Mouse (Mus musculus) ES-E14 (cell line): ENCODE results near the gene Kank1. TPM values are rescaled to one million over a fixed set of nuclear protein-coding genes. Genes with fewer than 3 reads are reported as not detected.
A peak's percentile ranks its signal among the peaks of the same experiment; 100 is the strongest.

Experiments
- DNase-seq: peaks from one replicate; pipeline ENCODE4 v3.0.0-alpha.2; 2013; ENCODE audit warnings: low read depth, low spot score
- H3K27ac ChIP-seq: 2 replicates; pipeline ENCODE4 v1.5.1; 2012; ENCODE audit warnings: low read depth, mild to moderate bottlenecking, low read length, moderate library complexity, mixed read lengths; ENCODE audit not compliant: poor library complexity, insufficient read depth, severe bottlenecking
- H3K36me3 ChIP-seq: 2 replicates; pipeline ENCODE4 v1.6.1; 2012; ENCODE audit warnings: mild to moderate bottlenecking, low read length, moderate library complexity, mixed read lengths; ENCODE audit not compliant: control insufficient read depth, poor library complexity, insufficient read depth, severe bottlenecking
- H3K4me1 ChIP-seq, 2 experiments: fragments of 150-350 bp in 1 of 2; sonication (generic) in 1 of 2; 2 replicates each; pipeline ENCODE4 v1.6.1; 2012; ENCODE audit warnings: low read length in 2 of 2, mild to moderate bottlenecking in 1 of 2, mixed read lengths in 1 of 2; ENCODE audit not compliant: control insufficient read depth in 2 of 2, insufficient read depth in 2 of 2, poor library complexity in 1 of 2
- H3K4me3 ChIP-seq, 2 experiments: fragments of 150-350 bp in 1 of 2; sonication (generic) in 1 of 2; 2 replicates each; pipeline ENCODE4 v1.5.1; 2012; ENCODE audit warnings: low read length in 2 of 2, low read depth in 1 of 2, mild to moderate bottlenecking in 1 of 2, mixed read lengths in 1 of 2; ENCODE audit not compliant: insufficient read depth in 1 of 2, poor library complexity in 1 of 2, severe bottlenecking in 1 of 2
- H3K9ac ChIP-seq: 2 replicates; pipeline ENCODE4 v1.6.1; 2012; ENCODE audit warnings: low read depth, mild to moderate bottlenecking, low read length, mixed read lengths; ENCODE audit not compliant: poor library complexity, insufficient read depth, severe bottlenecking
- H3K9me3 ChIP-seq: fragments of 150-350 bp; sonication (generic); 2 replicates; pipeline ENCODE4 v1.6.1; 2012; ENCODE audit warnings: low read depth, mild to moderate bottlenecking, low read length; ENCODE audit not compliant: control insufficient read depth, insufficient read depth
- CHD2 ChIP-seq: IDR thresholded peaks from 2 replicates; pipeline ENCODE4 v1.6.1; 2014; ENCODE audit warnings: mild to moderate bottlenecking, low read depth, low read length, inconsistent platforms
- HCFC1 ChIP-seq: IDR thresholded peaks from 2 replicates; pipeline ENCODE4 v1.6.1; 2012; ENCODE audit warnings: low read length, inconsistent platforms, borderline replicate concordance; ENCODE audit not compliant: insufficient read depth
- MAFK ChIP-seq: IDR thresholded peaks from 2 replicates; pipeline ENCODE4 v1.6.1; 2014; ENCODE audit warnings: mild to moderate bottlenecking, low read depth, low read length, inconsistent platforms; ENCODE audit not compliant: insufficient read depth
- ZC3H11A ChIP-seq: IDR thresholded peaks from 2 replicates; pipeline ENCODE4 v1.6.1; 2012; ENCODE audit warnings: low read depth, mild to moderate bottlenecking, inconsistent platforms, low read length, borderline replicate concordance
- ZNF384 ChIP-seq: IDR thresholded peaks from 2 replicates; pipeline ENCODE4 v1.6.1; 2012; ENCODE audit warnings: low read depth, low read length, inconsistent platforms
- in situ Hi-C, 2 experiments: fragments of 600-800 bp; cut with MboI; formaldehyde crosslinking; loops; one replicate each; pipeline ENCODE4 v1.15.1; 2025; ENCODE audit warnings: low sequenced_read_pairs in 2 of 2, inconsistent platforms in 1 of 2; ENCODE audit not compliant: unreplicated experiment in 2 of 2
- total RNA-seq: library from RNA; depleted of rRNA; stranded (reverse); fragments of 300-350 nt; gene quantifications from 2 replicates; pipeline ENCODE4 v1.2.3, GENCODE M21; 2012

The Kank1 gene
- total RNA-seq, 1 experiment, result 9.8 TPM

GRCm38 (mm10) chr19:25445054-25445453 is 208.3 kb downstream of the Kank1 start:
- DNase-seq, result peak; percentile 70
- in situ Hi-C loops, result loop anchor here in 1 of 2 experiments (10.0 kb wide), 1 partner anchor 320 kb away; no protein-coding TSS in a partner anchor
- H3K9me3 ChIP-seq, result no peaks in the 10 kb centered on the region
- H3K4me1 ChIP-seq, result no peaks in the 10 kb centered on the region
- no peaks in the 10 kb centered on the region for H3K36me3 ChIP-seq
- H3K9ac ChIP-seq, result no peak overlapping the region
- peak; percentile 72 for TF ChIP-seq ZC3H11A
- TF ChIP-seq HCFC1, result no peak
- no peak overlapping the region for H3K4me3 ChIP-seq
- H3K27ac ChIP-seq, result no peak overlapping the region

- Histone ChIP-seq H3K4me3 (no peak overlapping the region), H3K9ac (no peak overlapping the region), H3K27ac (no peak overlapping the region), H3K36me3 (no peaks in the 10 kb centered on the region), H3K4me1 (no peaks in the 10 kb centered on the region), H3K9me3 (no peaks in the 10 kb centered on the region)
- in situ Hi-C loops, result loop anchor here in 1 of 2 experiments (10.0 kb wide), 1 partner anchor 321 kb away; no protein-coding TSS in a partner anchor
- DNase-seq, result no peak
- TF ChIP-seq ZC3H11A (no peak), MAFK (no peak), ZNF384 (no peak), HCFC1 (no peak), CHD2 (no peak)
Observed at GRCm38 (mm10) chr19:25445842-25446241, 209.1 kb downstream of the Kank1 start.

GRCm38 (mm10) chr19:25446683-25447082 is 209.9 kb downstream of the Kank1 start:
- in situ Hi-C loops, result loop anchor here in 1 of 2 experiments (10.0 kb wide), 1 partner anchor 322 kb away; no protein-coding TSS in a partner anchor
- Histone ChIP-seq H3K4me1 (no peaks in the 10 kb centered on the region), H3K4me3 (no peak overlapping the region), H3K9ac (no peak overlapping the region), H3K9me3 (no peaks in the 10 kb centered on the region), H3K27ac (no peak overlapping the region), H3K36me3 (no peaks in the 10 kb centered on the region)
- no peak for DNase-seq
- no peak for TF ChIP-seq CHD2
- no peak for TF ChIP-seq ZNF384
- TF ChIP-seq MAFK, result no peak
- no peak for TF ChIP-seq HCFC1
- TF ChIP-seq ZC3H11A, result no peak

DNA sequence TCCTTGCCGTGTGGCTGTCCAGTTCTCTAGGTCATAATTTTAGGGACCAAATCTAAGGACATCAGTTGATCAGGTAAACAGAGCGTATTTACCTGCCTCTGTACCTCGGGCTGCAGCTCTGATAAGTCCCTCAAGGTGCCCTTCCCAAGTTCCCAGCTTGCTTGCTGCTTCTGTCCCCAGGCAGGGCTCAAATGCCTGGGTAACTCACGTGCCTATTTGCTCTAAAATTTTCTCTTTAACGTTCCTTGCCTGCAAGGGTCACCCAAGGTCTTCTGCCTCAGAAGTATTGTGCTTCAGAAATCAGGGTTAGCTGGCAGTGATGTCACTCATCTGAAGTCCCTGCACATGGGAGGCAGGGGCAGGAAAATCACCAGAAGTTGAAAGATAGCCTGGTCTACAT is 210.6 kb downstream of the Kank1 start:
- in situ Hi-C loops, result loop anchor here in 1 of 2 experiments (10.0 kb wide), 1 partner anchor 323 kb away; no protein-coding TSS in a partner anchor
- DNase-seq, result no peak

More for the DNA sequence above, 210.6 kb downstream of the Kank1 start:
- Histone ChIP-seq H3K27ac (no peak overlapping the region), H3K9me3 (no peaks in the 10 kb centered on the region), H3K4me3 (no peak overlapping the region), H3K36me3 (no peaks in the 10 kb centered on the region), H3K9ac (no peak overlapping the region), H3K4me1 (no peaks in the 10 kb centered on the region)
- TF ChIP-seq HCFC1 (no peak), MAFK (no peak), ZC3H11A (no peak), CHD2 (no peak), ZNF384 (no peak)
